Mouse (Mus musculus) lung, postnatal 0 days (tissue): ENCODE data around the gene Mto1. TPM values are rescaled to one million over a fixed set of nuclear protein-coding genes. Genes with fewer than 3 reads are reported as not detected.

Experiments used
- ATAC-seq: fragments of 200-750 bp; cut with Nextera tagmentation; 2 replicates; pipeline ENCODE4 v1.8.0; 2017; ENCODE audit warnings: moderate library complexity
- DNase-seq: peaks from one replicate; pipeline ENCODE4 v3.0.0-alpha.2; 2016; ENCODE audit warnings: low spot score
- H3K27ac ChIP-seq: fragments of 300-500 bp; sonication (generic); 2 replicates; pipeline ENCODE4 v1.5.1; 2014; ENCODE audit warnings: antibody characterized with exemption, mild to moderate bottlenecking, low read length, mixed read lengths
- H3K27me3 ChIP-seq: fragments of 300-500 bp; sonication (generic); replicated peaks from 2 replicates; pipeline ENCODE4 v1.6.1; 2014; ENCODE audit warnings: low read length, mixed read lengths; ENCODE audit not compliant: insufficient read depth
- H3K36me3 ChIP-seq: fragments of 300-500 bp; sonication (generic); 2 replicates; pipeline ENCODE4 v1.6.1; 2014; ENCODE audit warnings: low read length, mixed read lengths; ENCODE audit not compliant: insufficient read depth
- H3K4me1 ChIP-seq: fragments of 300-500 bp; sonication (generic); 2 replicates; pipeline ENCODE4 v1.6.1; 2014; ENCODE audit warnings: antibody characterized with exemption, low read depth, low read length, mixed read lengths; ENCODE audit not compliant: insufficient read depth
- H3K4me2 ChIP-seq: fragments of 300-500 bp; sonication (generic); replicated peaks from 2 replicates; pipeline ENCODE4 v1.6.1; 2014; ENCODE audit warnings: low read depth, mild to moderate bottlenecking, low read length, moderate library complexity, mixed read lengths
- H3K4me3 ChIP-seq: fragments of 300-500 bp; sonication (generic); 2 replicates; pipeline ENCODE4 v1.5.1; 2014; ENCODE audit warnings: low read depth, low read length
- H3K9ac ChIP-seq: fragments of 300-500 bp; sonication (generic); replicated peaks from 2 replicates; pipeline ENCODE4 v1.6.1; 2014; ENCODE audit warnings: low read depth, mild to moderate bottlenecking
- H3K9me3 ChIP-seq: fragments of 300-500 bp; sonication (generic); 2 replicates; pipeline ENCODE4 v1.6.1; 2016; ENCODE audit warnings: low read length, mixed read lengths
- CTCF ChIP-seq: IDR thresholded peaks from 2 replicates; pipeline ENCODE4 v1.5.1; 2016; ENCODE audit warnings: antibody characterized with exemption, mild to moderate bottlenecking
- EP300 ChIP-seq: IDR thresholded peaks from 2 replicates; pipeline ENCODE4 v1.6.1; 2016; ENCODE audit warnings: antibody characterized with exemption, mild to moderate bottlenecking, control low read depth
- WGBS: fragments of 180-500 bp; shearing (Covaris S2); extraction: QIAGEN DNeasy Blood & Tissue Kit; methylation state at CpG from one replicate; pipeline ENCODE4 v1.1.7; 2014; 5-methylcytosine and 5-hydroxymethylcytosine counted together
- polyA plus RNA-seq: library from polyadenylated mRNA; unstranded; fragments of >200 nt; fragmentation: Nextera tagmentation; extraction: Ambion mirVana; gene quantifications from 2 replicates; pipeline ENCODE4 v1.2.1, GENCODE M21; 2015

The Mto1 gene
- polyA plus RNA-seq: 11.2 and 12.2 TPM in 2 replicates

DNA sequence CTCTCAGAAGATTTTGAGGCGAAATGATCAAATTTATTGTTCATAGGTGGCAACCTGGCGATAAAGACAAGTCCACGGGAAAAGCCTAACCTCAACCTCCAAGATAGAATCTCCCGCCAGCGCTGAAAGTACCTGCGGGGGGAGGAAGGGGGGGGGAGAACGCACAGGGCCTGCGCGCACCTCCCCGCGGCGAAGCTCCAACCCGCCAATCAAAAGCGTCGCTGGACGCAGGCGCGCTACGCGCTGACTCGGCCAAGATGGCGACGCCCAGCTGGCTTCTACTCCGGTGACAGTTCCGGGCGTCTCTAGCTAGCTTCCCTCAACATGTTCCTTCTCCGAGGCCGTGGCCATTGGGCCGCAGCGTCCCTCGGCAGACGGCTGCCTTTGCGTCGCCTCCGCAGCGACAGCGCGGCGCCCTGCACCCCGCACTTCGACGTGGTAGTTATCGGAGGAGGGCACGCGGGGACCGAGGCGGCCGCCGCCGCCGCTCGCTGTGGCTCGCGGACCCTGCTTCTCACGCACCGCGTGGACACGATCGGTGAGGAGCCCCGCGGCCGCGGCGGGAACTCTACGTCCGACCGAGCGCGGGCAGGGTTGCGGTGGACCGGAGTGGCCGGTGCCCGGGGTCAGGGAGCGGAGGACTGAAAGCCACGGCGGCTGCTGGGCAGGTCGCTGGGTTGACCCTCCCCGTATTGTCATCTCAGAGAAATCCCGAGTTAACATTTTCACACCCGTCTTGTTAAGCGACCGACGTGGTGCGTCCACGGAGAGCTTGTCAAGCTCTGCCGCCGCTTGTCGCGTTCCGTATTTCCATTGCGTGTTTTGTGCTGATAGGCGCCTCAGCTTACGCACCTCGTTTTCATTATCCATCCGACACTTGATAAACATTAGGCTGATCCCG lies at the start of gene Mto1, which contains the start of gene Gm17324:
Gene Mto1, plus strand, starts transcription at position 236 of the 901 bp plus-strand sequence.
Gene Gm17324, minus strand, starts transcription at position 814 of the 901 bp plus-strand sequence.
- Histone ChIP-seq H3K4me2 (peak within 1 kb of the TSS; percentile 78), H3K27ac (peak within 1 kb of the TSS; percentile 92), H3K9ac (peak within 1 kb of the TSS; percentile 89), H3K27me3 (no peaks in the 10 kb centered on the region; the same call in 1 of the 2 replicates), H3K4me1 (peaks cover 5% of the 10 kb centered on the region; the same call in 1 of the 2 replicates), H3K9me3 (no peaks in the 10 kb centered on the region), H3K36me3 (peaks cover 1% of the 10 kb centered on the region; the same call in 1 of the 2 replicates), H3K4me3 (peak within 1 kb of the TSS; percentile 96)
- peak; percentile 93 for DNase-seq
- peak; percentile 96 for ATAC-seq
- TF ChIP-seq CTCF (no peak), EP300 (no peak)
- under 1% methylated on average over 73 of the region's 96 CpGs for WGBS

GRCm38 (mm10) chr9:78400570-78400969 lies 47.4 kb upstream of the Mto1 start:
- H3K4me1 ChIP-seq: peaks cover 6% of the 10 kb centered on the region; the same call in 1 of the 2 replicates
- DNase-seq (no peak), ATAC-seq (no peak)
- H3K9me3 ChIP-seq: no peaks in the 10 kb centered on the region
- H3K4me2 ChIP-seq: no peak overlapping the region
- H3K9ac ChIP-seq: no peak overlapping the region
- H3K4me3 ChIP-seq: no peak overlapping the region
- no peaks in the 10 kb centered on the region for H3K36me3 ChIP-seq
- H3K27ac ChIP-seq: no peak overlapping the region
- 50% methylated on average over 5 of the region's 5 CpGs for WGBS
- H3K27me3 ChIP-seq: peaks cover 12% of the 10 kb centered on the region
- TF ChIP-seq EP300 (no peak), CTCF (no peak)

GRCm38 (mm10) chr9:78401596-78401995 lies 46.4 kb upstream of the Mto1 start:
- Histone ChIP-seq H3K9ac (no peak overlapping the region), H3K27ac (no peak overlapping the region), H3K27me3 (peaks cover 1% of the 10 kb centered on the region), H3K4me1 (no peaks in the 10 kb centered on the region), H3K36me3 (no peaks in the 10 kb centered on the region), H3K9me3 (no peaks in the 10 kb centered on the region), H3K4me2 (no peak overlapping the region), H3K4me3 (no peak overlapping the region)
- 89% methylated on average over 7 of the region's 7 CpGs for WGBS
- ATAC-seq (no peak), DNase-seq (no peak)
- TF ChIP-seq CTCF: no peak
- TF ChIP-seq EP300: no peak

GRCm38 (mm10) chr9:78427362-78427781 lies 20.6 kb upstream of the Mto1 start:
- no peaks in the 10 kb centered on the region for H3K36me3 ChIP-seq
- H3K4me2 ChIP-seq: peak overlapping the region; percentile 63
- ATAC-seq (peak; percentile 73), DNase-seq (peak; percentile 28)
- no peak overlapping the region for H3K27ac ChIP-seq
- H3K4me3 ChIP-seq: peak overlapping the region; percentile 10; the same call in 1 of the 2 replicates
- WGBS: 28% methylated on average over 23 of the region's 27 CpGs
- H3K9ac ChIP-seq: no peak overlapping the region
- no peaks in the 10 kb centered on the region for H3K9me3 ChIP-seq
- H3K27me3 ChIP-seq: no peaks in the 10 kb centered on the region
- no peaks in the 10 kb centered on the region for H3K4me1 ChIP-seq
- no peak for TF ChIP-seq CTCF
- TF ChIP-seq EP300: no peak

DNA sequence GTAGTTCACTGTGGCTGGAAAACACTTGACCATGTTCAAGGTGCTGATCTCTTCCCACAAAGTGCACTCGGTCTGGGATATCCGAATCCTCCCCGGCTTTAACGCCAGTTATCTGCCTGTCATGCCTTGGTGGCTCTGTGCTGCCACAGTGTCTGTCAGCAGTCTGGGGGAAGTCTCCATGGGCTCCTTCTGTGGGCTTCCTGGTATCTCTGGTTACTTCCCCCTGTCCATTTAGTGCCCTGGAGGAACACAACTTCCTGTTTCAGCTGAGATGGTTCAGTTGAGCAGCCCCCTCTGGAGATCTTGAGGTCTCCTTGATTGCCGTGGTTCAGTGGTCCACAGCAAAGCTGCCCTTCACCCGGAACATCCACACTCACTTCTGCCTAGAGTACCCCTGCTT lies 19.8 kb upstream of the Mto1 start:
- Histone ChIP-seq H3K9ac (no peak overlapping the region), H3K27ac (no peak overlapping the region), H3K4me1 (no peaks in the 10 kb centered on the region), H3K4me2 (0 out of 2 replicates have a peak overlapping the region, but pooled peaks have one; percentile 63), H3K9me3 (no peaks in the 10 kb centered on the region), H3K4me3 (no peak overlapping the region), H3K27me3 (no peaks in the 10 kb centered on the region), H3K36me3 (no peaks in the 10 kb centered on the region)
- 79% methylated on average over 6 of the region's 6 CpGs for WGBS
- TF ChIP-seq EP300: no peak
- TF ChIP-seq CTCF: no peak
- ATAC-seq: peak; percentile 6; the same call in 1 of the 2 replicates
- DNase-seq: peak; percentile 17

GRCm38 (mm10) chr9:78428870-78429432 lies 19.1 kb upstream of the Mto1 start:
- Histone ChIP-seq H3K27ac (no peak overlapping the region), H3K9ac (no peak overlapping the region), H3K27me3 (no peaks in the 10 kb centered on the region), H3K36me3 (no peaks in the 10 kb centered on the region), H3K4me1 (no peaks in the 10 kb centered on the region), H3K4me3 (no peak overlapping the region), H3K4me2 (no peak overlapping the region), H3K9me3 (no peaks in the 10 kb centered on the region)
- ATAC-seq (no peak), DNase-seq (no peak)
- WGBS: 66% methylated on average over 4 of the region's 4 CpGs
- no peak for TF ChIP-seq CTCF
- TF ChIP-seq EP300: no peak
